Mouse (Mus musculus) ovary, postnatal 36 days (tissue): ENCODE data around the gene Ndufb3.
A peak's percentile ranks its signal among the peaks of the same experiment; 100 is the strongest.
"Not testable (repeated sequence)": the region's sequence is repeated elsewhere in the genome, so short reads cannot be mapped to it uniquely, and the experiment has no call there.

Experiments used
- DNase-seq: peaks from one replicate; pipeline ENCODE4 v3.0.0; 2022; ENCODE audit warnings: low spot score, mixed read lengths

Ndufb3 gene

GRCm38 (mm10) chr1:58617076-58617475 is 30.9 kb downstream of the Ndufb3 start:
- no peak for DNase-seq

- no peak for DNase-seq
Measured at GRCm38 (mm10) chr1:58617978-58618668, 31.9 kb downstream of the Ndufb3 start.

- no peak for DNase-seq
Measured at GRCm38 (mm10) chr1:58618766-58619165, 32.6 kb downstream of the Ndufb3 start.

GRCm38 (mm10) chr1:58621251-58621650 is 35.1 kb downstream of the Ndufb3 start:
- DNase-seq, result no peak

- peak; percentile 14 for DNase-seq
Measured at GRCm38 (mm10) chr1:58621996-58622748, 36.0 kb downstream of the Ndufb3 start.

- not testable (repeated sequence) for DNase-seq
Measured at GRCm38 (mm10) chr1:58628847-58629246, 42.7 kb downstream of the Ndufb3 start.
